Mouse (Mus musculus) layer of hippocampus, adult 18-20 months (tissue): ENCODE data around the gene Pla2g2d. TPM values are rescaled to one million over a fixed set of nuclear protein-coding genes. Genes with fewer than 3 reads are reported as not detected.

Source experiments
- DNase-seq, 2 experiments: peaks; one replicate each; pipeline ENCODE4 v3.0.0; 2022; ENCODE audit warnings: low spot score in 2 of 2
- total RNA-seq, 2 experiments: library from RNA; stranded (reverse); gene quantifications; 2 replicates each; pipeline ENCODE4 v1.2.3; 2021

Pla2g2d gene
- total RNA-seq, 2 experiments from 2014 or later, result 0.56 to 0.62 TPM

DNA sequence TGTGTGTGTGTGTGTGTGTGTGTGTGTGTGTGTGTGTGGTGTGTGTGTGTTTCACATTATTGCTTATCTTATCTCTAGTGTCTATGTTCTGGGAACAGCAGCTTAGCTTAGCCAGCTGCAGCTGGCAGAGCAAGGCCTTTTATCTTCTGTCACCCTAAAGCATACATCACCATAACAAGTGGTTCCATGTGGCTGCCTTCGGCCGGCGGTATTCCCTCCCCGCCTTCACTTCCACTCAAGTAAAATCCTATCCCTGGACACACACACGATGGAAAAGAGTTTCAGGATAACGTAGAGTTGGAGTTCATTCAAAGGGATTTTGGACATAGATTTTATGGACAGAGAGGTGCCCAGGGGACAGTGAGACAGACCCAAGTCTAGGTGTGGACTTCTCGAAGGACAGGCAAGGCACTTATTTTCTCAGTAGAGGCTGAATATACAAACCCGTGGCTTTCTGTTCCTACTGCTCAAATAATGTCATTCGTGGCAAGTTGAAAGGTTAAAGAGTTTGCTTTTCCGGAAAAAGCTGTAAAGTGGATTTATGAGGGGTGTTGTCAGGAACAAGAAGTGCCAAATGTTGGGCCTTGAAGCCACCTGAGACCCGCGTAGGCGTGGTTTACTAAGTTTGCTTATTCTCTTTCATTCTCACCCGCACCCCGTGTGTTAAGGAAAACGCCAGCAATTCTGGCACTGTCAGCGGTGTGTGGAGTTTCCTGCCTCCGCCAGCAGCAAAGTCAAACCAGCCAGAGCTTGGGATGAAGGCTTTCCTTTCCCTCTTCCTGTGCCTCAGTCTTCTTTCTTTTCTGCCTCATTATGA lies 50.4 kb downstream of the Pla2g2d start:
- DNase-seq, result no peak

DNA sequence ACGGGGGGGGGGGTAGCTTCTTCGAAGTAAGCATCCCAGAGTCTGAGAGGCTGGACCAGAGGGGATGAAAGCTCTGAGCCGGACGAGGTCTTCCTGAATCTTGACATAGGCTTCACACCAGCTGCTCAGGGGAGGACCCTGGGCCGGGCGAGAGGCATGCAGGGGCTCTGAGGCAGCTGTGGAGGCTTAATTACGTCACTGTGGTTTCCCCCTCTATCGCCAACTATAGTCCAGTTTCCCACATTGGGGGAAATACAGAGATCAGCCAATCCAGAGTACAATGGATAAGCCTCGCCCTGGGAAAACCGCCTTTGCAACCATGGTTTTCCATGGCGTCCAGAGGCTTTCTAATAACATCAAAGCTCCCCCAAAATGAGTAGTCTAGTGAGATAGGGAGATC lies 51.6 kb downstream of the Pla2g2d start:
- DNase-seq, result no peak

Other genes starting within 250 kb of the Pla2g2d start
- gene Vwa5b1, start 139.9 kb upstream of the Pla2g2d start, total RNA-seq, result 1 to 10 TPM; 4.3 to 4.6 TPM
- gene Pla2g2c, start 50.9 kb upstream of the Pla2g2d start, total RNA-seq, result under 1 TPM in 1 of 2 experiments, not detected in 1; 0.10 TPM
- gene Ubxn10, start 38.6 kb upstream of the Pla2g2d start, total RNA-seq, result 1 to 10 TPM; 1.0 to 2.3 TPM
- 1 to 10 TPM; 1.8 to 2.3 TPM for gene Pla2g2f, start 18.1 kb upstream of the Pla2g2d start, total RNA-seq
- 1 to 10 TPM; 1.3 to 2.3 TPM for gene Pla2g5, start 87.7 kb downstream of the Pla2g2d start, total RNA-seq
- gene Gm13030, start 98.2 kb downstream of the Pla2g2d start, total RNA-seq, result not detected
- not detected for gene Pla2g2e, start 102.2 kb downstream of the Pla2g2d start, total RNA-seq
- 10 to 100 TPM; 10.9 to 13.1 TPM for gene Otud3, start 138.2 kb downstream of the Pla2g2d start, total RNA-seq
- not detected for gene Rnf186, start 191.4 kb downstream of the Pla2g2d start, total RNA-seq
- gene Tmco4, start 197.2 kb downstream of the Pla2g2d start, total RNA-seq, result 1 to 10 TPM; 2.9 to 3.0 TPM